Mouse (Mus musculus) kidney, postnatal 0 days (tissue): ENCODE data around the gene Ube2h. TPM values are rescaled to one million over a fixed set of nuclear protein-coding genes. Genes with fewer than 3 reads are reported as not detected.

ENCODE experiments used
- ATAC-seq: fragments of 200-750 bp; cut with Nextera tagmentation; replicated peaks from 2 replicates; pipeline ENCODE4 v1.8.0; 2017; ENCODE audit warnings: low read depth, moderate number of reproducible peaks, moderate TSS enrichment, moderate library complexity; ENCODE audit not compliant: low FRiP score
- DNase-seq: peaks from one replicate; pipeline ENCODE4 v3.0.0-alpha.2; 2016; ENCODE audit warnings: low spot score
- H3K27ac ChIP-seq: fragments of 300-500 bp; sonication (generic); 2 replicates; pipeline ENCODE4 v1.5.1; 2014; ENCODE audit warnings: mild to moderate bottlenecking
- H3K27me3 ChIP-seq: fragments of 300-500 bp; sonication (generic); 2 replicates; pipeline ENCODE4 v1.6.1; 2014; ENCODE audit warnings: low read length, mixed read lengths; ENCODE audit not compliant: insufficient read depth
- H3K36me3 ChIP-seq: fragments of 300-500 bp; sonication (generic); 2 replicates; pipeline ENCODE4 v1.6.1; 2014; ENCODE audit warnings: low read length, mixed read lengths; ENCODE audit not compliant: insufficient read depth
- H3K4me1 ChIP-seq: fragments of 300-500 bp; sonication (generic); replicated peaks from 2 replicates; pipeline ENCODE4 v1.6.1; 2014; ENCODE audit warnings: antibody characterized with exemption, low read length, mixed read lengths; ENCODE audit not compliant: insufficient read depth
- H3K4me2 ChIP-seq: fragments of 300-500 bp; sonication (generic); 2 replicates; pipeline ENCODE4 v1.6.1; 2014; ENCODE audit warnings: mild to moderate bottlenecking, low read length, moderate library complexity, mixed read lengths
- H3K4me3 ChIP-seq: fragments of 300-500 bp; sonication (generic); replicated peaks from 2 replicates; pipeline ENCODE4 v1.5.1; 2014; ENCODE audit warnings: low read depth, low read length
- H3K9ac ChIP-seq: fragments of 300-500 bp; sonication (generic); 2 replicates; pipeline ENCODE4 v1.6.1; 2014; ENCODE audit warnings: low read depth, low read length
- H3K9me3 ChIP-seq: fragments of 300-500 bp; sonication (generic); replicated peaks from 2 replicates; pipeline ENCODE4 v1.6.1; 2016; ENCODE audit warnings: low read length, inconsistent platforms, mixed read lengths
- CTCF ChIP-seq: IDR thresholded peaks from 2 replicates; pipeline ENCODE4 v1.5.1; 2016; ENCODE audit warnings: antibody characterized with exemption, low read depth, mild to moderate bottlenecking, moderate library complexity
- WGBS: fragments of 180-500 bp; shearing (Covaris S2); extraction: QIAGEN DNeasy Blood & Tissue Kit; methylation state at CpG from one replicate; pipeline ENCODE4 v1.1.7; 2014; 5-methylcytosine and 5-hydroxymethylcytosine counted together
- polyA plus RNA-seq: library from polyadenylated mRNA; unstranded; fragments of >200 nt; fragmentation: Nextera tagmentation; extraction: Ambion mirVana; gene quantifications from 2 replicates; pipeline ENCODE4 v1.2.1, GENCODE M21; 2015

Ube2h gene
- polyA plus RNA-seq, 1 experiment from 2014 or later: 38.2 TPM

DNA sequence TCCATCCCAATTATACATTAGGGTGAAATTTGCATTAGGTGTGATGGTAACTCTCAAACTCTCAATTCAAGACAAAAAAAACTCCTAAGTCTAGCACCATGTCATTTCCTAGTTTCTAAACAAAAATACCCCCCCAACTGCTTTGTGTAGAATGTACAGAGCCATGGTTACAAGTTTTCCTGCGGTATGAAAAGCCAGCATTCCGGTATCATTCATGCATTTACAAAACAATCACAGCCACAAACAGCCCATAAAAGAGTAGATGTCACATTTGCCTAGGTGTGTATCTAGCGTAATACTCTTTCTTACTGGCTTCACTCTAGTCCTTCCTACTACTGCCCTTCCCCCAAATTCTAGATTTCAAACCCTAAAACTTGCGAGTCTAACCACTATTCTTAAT, 2.2 kb downstream of the Ube2h start:
- Histone ChIP-seq H3K27ac (peak overlapping the region; percentile 91), H3K4me2 (peak overlapping the region; percentile 85), H3K36me3 (0 out of 2 replicates have a peak, but pooled peaks cover 3% of the 10 kb centered on the region), H3K4me1 (peaks cover 7% of the 10 kb centered on the region), H3K9ac (peak overlapping the region; percentile 53), H3K27me3 (no peaks in the 10 kb centered on the region), H3K9me3 (no peaks in the 10 kb centered on the region), H3K4me3 (peak overlapping the region; percentile 78)
- WGBS: 9% methylated on average over 4 of the region's 4 CpGs
- TF ChIP-seq CTCF: no peak
- ATAC-seq (no peak), DNase-seq (peak; percentile 46)

DNA sequence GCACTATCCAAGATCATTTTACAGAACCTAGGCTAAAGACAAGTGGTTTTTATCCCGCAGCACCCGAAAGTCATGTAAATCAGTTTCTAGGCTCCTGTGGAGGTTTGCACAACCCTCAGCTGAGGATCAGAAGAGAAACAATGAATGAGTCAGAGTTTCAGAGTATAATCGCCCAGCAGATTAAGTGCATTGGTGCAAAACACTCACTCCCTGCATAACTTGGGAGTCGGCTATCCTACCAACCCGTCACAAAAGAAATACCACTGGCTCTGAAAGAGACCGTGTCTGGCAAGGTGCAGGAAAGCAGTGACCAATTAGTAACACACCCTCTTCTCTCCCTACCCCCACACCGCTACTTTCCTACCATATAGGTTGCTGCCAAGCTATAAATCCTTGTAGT, 3.4 kb downstream of the Ube2h start:
- 5% methylated on average over 7 of the region's 7 CpGs for WGBS
- no peak for TF ChIP-seq CTCF
- ATAC-seq: peak; percentile 7; the same call in 1 of the 2 replicates

DNA sequence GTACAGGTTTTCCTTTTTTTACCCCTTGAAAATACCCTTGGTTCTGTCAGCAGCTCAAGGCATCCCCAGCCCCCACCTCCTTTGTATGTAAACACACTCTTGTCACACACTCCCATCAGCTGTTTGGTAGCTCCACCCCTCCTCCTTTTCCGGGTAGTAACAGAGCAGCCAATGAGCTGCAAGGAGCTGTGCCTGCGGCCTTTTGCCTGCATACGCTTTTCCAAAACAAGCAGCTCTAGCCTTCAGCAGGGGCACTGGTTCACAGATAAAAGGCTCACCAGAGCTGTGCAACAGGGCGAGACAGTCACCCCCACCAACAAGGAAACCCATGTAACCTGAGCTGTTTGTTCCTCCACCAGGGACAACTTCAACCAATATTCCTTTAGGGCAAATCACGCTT, 4.0 kb downstream of the Ube2h start:
- no peaks in the 10 kb centered on the region for H3K27me3 ChIP-seq
- peak overlapping the region; percentile 53; the same call in 1 of the 2 replicates for H3K9ac ChIP-seq
- H3K27ac ChIP-seq: peak overlapping the region; percentile 91
- no peak; the same call in 1 of the 2 replicates for TF ChIP-seq CTCF
- no peaks in the 10 kb centered on the region for H3K9me3 ChIP-seq
- peak overlapping the region; percentile 78 for H3K4me3 ChIP-seq
- ATAC-seq (peak; percentile 86), DNase-seq (peak; percentile 97)
- peaks cover 7% of the 10 kb centered on the region for H3K4me1 ChIP-seq
- peaks cover 11% of the 10 kb centered on the region for H3K36me3 ChIP-seq
- WGBS: under 1% methylated on average over 5 of the region's 5 CpGs
- peak overlapping the region; percentile 85 for H3K4me2 ChIP-seq

More for the DNA sequence above, 3.4 kb downstream of the Ube2h start:
- peak overlapping the region; percentile 85 for H3K4me2 ChIP-seq
- no peaks in the 10 kb centered on the region for H3K9me3 ChIP-seq
- H3K27ac ChIP-seq: peak overlapping the region; percentile 91
- peak overlapping the region; percentile 53; the same call in 1 of the 2 replicates for H3K9ac ChIP-seq
- H3K4me1 ChIP-seq: peaks cover 7% of the 10 kb centered on the region
- peak; percentile 64 for DNase-seq
- H3K4me3 ChIP-seq: peak overlapping the region; percentile 78
- no peaks in the 10 kb centered on the region for H3K27me3 ChIP-seq
- peaks cover 8% of the 10 kb centered on the region for H3K36me3 ChIP-seq

DNA sequence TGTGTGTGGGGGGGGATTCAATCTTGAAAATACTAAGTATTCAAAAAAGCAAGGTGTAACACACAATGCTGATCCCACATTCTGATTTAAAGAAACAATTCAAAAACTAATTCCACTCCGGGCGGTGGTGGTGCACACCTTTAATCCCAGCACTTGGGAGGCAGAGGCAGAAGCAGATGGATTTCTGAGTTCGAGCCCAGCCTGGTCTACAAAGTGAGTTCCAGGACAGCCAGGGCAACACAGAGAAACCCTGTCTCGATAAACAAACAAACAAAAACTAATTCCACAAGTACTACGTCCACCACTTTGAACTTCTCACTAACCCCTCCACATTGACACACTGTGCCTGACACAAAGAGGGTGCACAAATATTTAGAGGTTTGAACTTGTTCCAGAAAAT, 4.7 kb downstream of the Ube2h start:
- Histone ChIP-seq H3K27ac (peak overlapping the region; percentile 91), H3K9me3 (no peaks in the 10 kb centered on the region), H3K4me2 (peak overlapping the region; percentile 85), H3K9ac (no peak overlapping the region), H3K4me1 (peaks cover 7% of the 10 kb centered on the region), H3K36me3 (peaks cover 11% of the 10 kb centered on the region), H3K27me3 (no peaks in the 10 kb centered on the region), H3K4me3 (no peak overlapping the region)
- DNase-seq (no peak), ATAC-seq (no peak)
- WGBS: 66% methylated on average over 5 of the region's 5 CpGs
- TF ChIP-seq CTCF: no peak

DNA sequence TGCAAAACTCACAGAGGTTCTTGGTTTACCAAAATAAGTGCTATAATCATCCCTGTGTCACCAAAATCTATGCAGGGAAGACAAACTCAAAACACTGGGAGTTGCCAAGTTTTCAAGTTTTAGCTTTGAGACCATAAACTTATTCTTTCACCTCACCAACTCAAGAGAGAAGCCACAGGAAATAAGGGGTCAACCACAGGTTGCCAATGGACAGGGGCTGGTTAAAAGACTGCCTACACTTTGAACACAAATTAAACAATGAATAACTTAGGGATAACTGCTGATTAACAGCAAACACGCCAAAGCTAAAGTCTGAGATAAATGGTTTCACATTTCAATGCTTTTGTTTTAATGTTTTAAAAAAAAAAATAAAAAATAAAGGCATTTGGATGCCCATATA, 5.2 kb downstream of the Ube2h start:
- no peak for TF ChIP-seq CTCF
- Histone ChIP-seq H3K9ac (no peak overlapping the region), H3K27me3 (no peaks in the 10 kb centered on the region), H3K36me3 (peaks cover 11% of the 10 kb centered on the region), H3K4me1 (peaks cover 7% of the 10 kb centered on the region), H3K27ac (0 out of 2 replicates have a peak overlapping the region, but pooled peaks have one; percentile 54), H3K9me3 (no peaks in the 10 kb centered on the region), H3K4me3 (no peak overlapping the region), H3K4me2 (peak overlapping the region; percentile 29; the same call in 1 of the 2 replicates)
- 28% methylated on average over 1 of the region's 1 CpGs for WGBS
- no peak for DNase-seq
- ATAC-seq: no peak

DNA sequence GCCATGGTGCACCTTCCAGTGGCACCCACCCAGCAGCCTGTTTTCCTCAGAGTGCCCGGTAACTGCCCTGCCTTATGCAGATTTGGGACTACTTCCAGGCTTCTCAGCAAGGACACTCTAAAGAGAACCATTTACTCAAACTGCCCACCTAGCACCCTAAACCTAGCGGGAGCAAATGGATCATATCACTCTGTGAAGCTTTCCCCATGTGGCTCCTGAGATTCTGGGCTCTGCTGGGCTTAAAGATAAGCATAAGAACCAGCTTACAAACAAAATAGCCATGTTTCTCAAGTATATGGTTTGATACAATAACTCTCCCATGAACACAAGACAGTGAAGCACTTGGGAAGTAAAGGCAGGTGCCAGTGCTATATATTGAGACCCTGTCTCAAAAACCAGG, 11.8 kb downstream of the Ube2h start:
- Histone ChIP-seq H3K9ac (no peak overlapping the region), H3K27ac (no peak overlapping the region), H3K27me3 (no peaks in the 10 kb centered on the region), H3K4me2 (no peak overlapping the region), H3K4me3 (no peak overlapping the region), H3K36me3 (peaks cover 18% of the 10 kb centered on the region), H3K9me3 (no peaks in the 10 kb centered on the region), H3K4me1 (no peaks in the 10 kb centered on the region)
- 89% methylated on average over 2 of the region's 2 CpGs for WGBS
- no peak for DNase-seq
- no peak for ATAC-seq
- no peak for TF ChIP-seq CTCF

DNA sequence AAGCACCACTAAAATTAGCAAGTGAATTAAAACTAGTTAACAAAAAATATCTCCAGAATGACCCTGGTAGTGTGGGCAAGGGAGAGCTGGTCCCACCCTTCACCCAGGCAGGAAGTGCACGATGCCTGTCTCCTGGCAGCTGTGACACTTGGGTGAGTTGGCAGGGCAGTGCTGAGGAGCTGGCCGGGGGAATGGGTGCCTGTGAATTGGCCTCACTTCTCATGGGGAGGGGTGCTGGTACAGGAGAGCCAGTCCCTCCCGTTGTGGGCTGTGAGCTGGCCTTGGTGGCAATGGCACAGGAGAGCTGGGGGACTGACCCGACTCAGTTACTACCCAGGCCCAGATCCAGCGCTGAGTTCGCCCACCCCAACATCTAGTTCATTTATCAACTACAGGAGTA, 16.4 kb downstream of the Ube2h start:
- Histone ChIP-seq H3K4me2 (no peak overlapping the region), H3K27me3 (no peaks in the 10 kb centered on the region), H3K4me1 (no peaks in the 10 kb centered on the region), H3K27ac (no peak overlapping the region), H3K9me3 (no peaks in the 10 kb centered on the region), H3K36me3 (peaks cover 22% of the 10 kb centered on the region; the same call in 1 of the 2 replicates), H3K9ac (no peak overlapping the region), H3K4me3 (no peak overlapping the region)
- no peak for TF ChIP-seq CTCF
- ATAC-seq (no peak), DNase-seq (no peak)
- 59% methylated on average over 6 of the region's 6 CpGs for WGBS
